Mouse (Mus musculus) hindbrain, embryonic 14.5 days (tissue): ENCODE results near the gene Sipa1l3. TPM values are rescaled to one million over a fixed set of nuclear protein-coding genes. Genes with fewer than 3 reads are reported as not detected.

Experiments used
- ATAC-seq: fragments of 200-750 bp; cut with Nextera tagmentation; 2 replicates; pipeline ENCODE4 v1.8.0; 2017; ENCODE audit warnings: moderate number of reproducible peaks, mild to moderate bottlenecking, moderate TSS enrichment, moderate library complexity; ENCODE audit not compliant: low FRiP score
- DNase-seq: peaks from one replicate; pipeline ENCODE4 v3.0.0-alpha.2; 2015; ENCODE audit warnings: low spot score
- H3K27ac ChIP-seq: fragments of 300-500 bp; sonication (generic); 2 replicates; pipeline ENCODE4 v1.5.1; 2014; ENCODE audit warnings: mild to moderate bottlenecking, moderate library complexity
- H3K27me3 ChIP-seq: fragments of 300-500 bp; sonication (generic); 2 replicates; pipeline ENCODE4 v1.6.1; 2014; ENCODE audit warnings: mild to moderate bottlenecking, low read length, mixed read lengths; ENCODE audit not compliant: control insufficient read depth, insufficient read depth
- H3K36me3 ChIP-seq: fragments of 300-500 bp; sonication (generic); replicated peaks from 2 replicates; pipeline ENCODE4 v1.6.1; 2014; ENCODE audit not compliant: control insufficient read depth, insufficient read depth
- H3K4me1 ChIP-seq: fragments of 300-500 bp; sonication (generic); replicated peaks from 2 replicates; pipeline ENCODE4 v1.6.1; 2014; ENCODE audit warnings: antibody characterized with exemption, low read length, mixed read lengths; ENCODE audit not compliant: control insufficient read depth, insufficient read depth
- H3K4me2 ChIP-seq: fragments of 300-500 bp; sonication (generic); replicated peaks from 2 replicates; pipeline ENCODE4 v1.6.1; 2014; ENCODE audit warnings: mild to moderate bottlenecking, moderate library complexity
- H3K4me3 ChIP-seq: fragments of 300-500 bp; sonication (generic); replicated peaks from 2 replicates; pipeline ENCODE4 v1.5.1; 2014; ENCODE audit warnings: mild to moderate bottlenecking, low read length
- H3K9ac ChIP-seq: fragments of 300-500 bp; sonication (generic); 2 replicates; pipeline ENCODE4 v1.6.1; 2014
- H3K9me3 ChIP-seq: fragments of 300-500 bp; sonication (generic); 2 replicates; pipeline ENCODE4 v1.6.1; 2016; ENCODE audit warnings: low read length; ENCODE audit not compliant: control insufficient read depth
- WGBS: fragments of 180-500 bp; shearing (Covaris S2); extraction: QIAGEN DNeasy Blood & Tissue Kit; methylation state at CpG from one replicate; pipeline ENCODE4 v1.1.7; 2014; 5-methylcytosine and 5-hydroxymethylcytosine counted together
- polyA plus RNA-seq: library from polyadenylated mRNA; unstranded; fragments of >200 nt; fragmentation: Nextera tagmentation; extraction: Ambion mirVana; gene quantifications from 2 replicates; pipeline ENCODE4 v1.2.1, GENCODE M21; 2014

Gene Sipa1l3
- polyA plus RNA-seq, result 18.8 and 21.4 TPM in 2 replicates

GRCm38 (mm10) chr7:29518421-29519210 lies at the start of gene Sipa1l3:
TSS of gene Sipa1l3 (minus strand) at chr7:29518641.
- Histone ChIP-seq H3K9me3 (no peaks in the 10 kb centered on the region), H3K27ac (peak within 1 kb of the TSS; percentile 89), H3K27me3 (no peaks in the 10 kb centered on the region), H3K4me2 (peak within 1 kb of the TSS; percentile 80), H3K4me1 (peaks cover 13% of the 10 kb centered on the region), H3K9ac (peak within 1 kb of the TSS; percentile 65), H3K4me3 (peak within 1 kb of the TSS; percentile 57), H3K36me3 (no peaks in the 10 kb centered on the region)
- DNase-seq (peak; percentile 96), ATAC-seq (peak; percentile 97)
- WGBS, result under 1% methylated on average over 84 of the region's 88 CpGs

DNA sequence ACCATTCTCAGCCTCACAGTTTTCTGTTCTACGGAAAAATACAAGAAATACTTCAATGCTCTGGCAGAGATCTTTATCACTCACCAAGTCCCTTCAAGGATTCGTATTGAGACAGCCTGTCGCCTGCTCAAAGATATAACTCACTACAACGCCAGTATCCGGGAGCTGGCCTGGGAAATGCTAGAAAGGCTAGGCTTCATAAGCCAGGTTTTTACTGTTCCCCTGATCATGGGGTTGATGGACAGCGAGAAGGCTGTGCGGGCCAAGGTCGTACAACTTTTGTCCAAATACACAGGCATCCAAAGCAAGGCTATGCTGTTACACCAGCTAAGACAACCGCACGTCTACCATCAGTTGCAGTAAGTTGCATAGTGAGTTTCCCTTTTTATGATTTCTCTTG lies 44.6 kb upstream of the Sipa1l3 start:
- ATAC-seq (no peak), DNase-seq (no peak)
- no peaks in the 10 kb centered on the region for H3K36me3 ChIP-seq
- H3K9ac ChIP-seq, result no peak overlapping the region
- H3K4me3 ChIP-seq, result no peak overlapping the region
- no peaks in the 10 kb centered on the region for H3K27me3 ChIP-seq
- 94% methylated on average over 10 of the region's 10 CpGs for WGBS
- H3K9me3 ChIP-seq, result no peaks in the 10 kb centered on the region
- no peak overlapping the region for H3K4me2 ChIP-seq
- no peaks in the 10 kb centered on the region for H3K4me1 ChIP-seq
- H3K27ac ChIP-seq, result no peak overlapping the region

- Histone ChIP-seq H3K27me3 (no peaks in the 10 kb centered on the region), H3K4me3 (no peak overlapping the region), H3K4me2 (no peak overlapping the region), H3K27ac (no peak overlapping the region), H3K9ac (no peak overlapping the region), H3K36me3 (no peaks in the 10 kb centered on the region), H3K9me3 (no peaks in the 10 kb centered on the region), H3K4me1 (no peaks in the 10 kb centered on the region)
- no peak for DNase-seq
- ATAC-seq, result no peak
- WGBS, result 87% methylated on average over 9 of the region's 9 CpGs
Observed at GRCm38 (mm10) chr7:29561046-29561445, 42.6 kb upstream of the Sipa1l3 start.

DNA sequence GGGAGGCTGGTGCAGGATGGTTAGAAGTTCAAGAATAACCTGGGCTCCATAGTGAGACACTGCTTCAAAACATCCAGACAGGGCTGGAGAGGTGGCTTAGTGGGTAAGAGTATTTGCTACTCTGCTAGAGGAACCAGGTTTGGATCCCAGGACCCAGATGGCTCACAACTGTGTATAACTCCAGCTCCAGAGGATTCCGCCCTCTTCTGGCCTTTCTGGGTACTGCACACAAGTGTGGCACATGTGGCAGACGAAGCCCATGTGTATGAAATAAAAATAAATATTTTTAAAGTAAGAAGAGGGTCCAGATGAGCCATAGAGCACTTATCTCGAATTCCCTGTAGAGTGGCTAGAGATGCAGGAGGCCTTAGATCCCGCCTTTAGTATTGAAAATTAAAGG lies 40.8 kb upstream of the Sipa1l3 start:
- Histone ChIP-seq H3K4me3 (no peak overlapping the region), H3K27ac (no peak overlapping the region), H3K9me3 (no peaks in the 10 kb centered on the region), H3K27me3 (no peaks in the 10 kb centered on the region), H3K4me1 (no peaks in the 10 kb centered on the region), H3K4me2 (no peak overlapping the region), H3K9ac (no peak overlapping the region), H3K36me3 (no peaks in the 10 kb centered on the region)
- ATAC-seq (no peak), DNase-seq (no peak)
- 77% methylated on average over 4 of the region's 4 CpGs for WGBS

- Histone ChIP-seq H3K9ac (no peak overlapping the region), H3K9me3 (no peaks in the 10 kb centered on the region), H3K4me3 (no peak overlapping the region), H3K4me2 (no peak overlapping the region), H3K36me3 (no peaks in the 10 kb centered on the region), H3K4me1 (no peaks in the 10 kb centered on the region), H3K27ac (no peak overlapping the region), H3K27me3 (no peaks in the 10 kb centered on the region)
- ATAC-seq (no peak), DNase-seq (no peak)
- WGBS, result 88% methylated on average over 1 of the region's 1 CpGs
Observed at GRCm38 (mm10) chr7:29558744-29559143, 40.3 kb upstream of the Sipa1l3 start.

DNA sequence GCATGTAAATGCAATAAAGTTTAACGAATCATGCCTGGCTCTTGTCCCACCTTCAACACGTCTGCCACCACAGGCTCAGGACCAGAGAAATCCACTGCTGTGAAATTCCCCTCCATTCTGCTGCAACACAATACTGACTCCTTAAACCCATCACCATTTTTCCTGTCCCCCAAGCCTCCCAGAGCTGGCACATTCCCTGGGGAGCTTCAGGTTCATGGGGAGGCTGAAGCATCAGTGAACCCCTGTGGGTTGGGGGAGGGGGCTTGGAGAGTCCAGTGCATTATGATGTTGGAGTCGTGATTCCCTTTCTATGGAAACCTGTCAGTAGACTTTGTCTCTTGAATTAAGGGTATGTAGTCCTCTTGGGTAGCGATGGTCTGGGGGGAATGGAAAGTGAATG lies 37.8 kb upstream of the Sipa1l3 start:
- Histone ChIP-seq H3K27me3 (no peaks in the 10 kb centered on the region), H3K4me2 (no peak overlapping the region), H3K9ac (no peak overlapping the region), H3K4me1 (no peaks in the 10 kb centered on the region), H3K9me3 (0 out of 2 replicates have a peak, but pooled peaks cover 4% of the 10 kb centered on the region), H3K4me3 (no peak overlapping the region), H3K27ac (no peak overlapping the region), H3K36me3 (no peaks in the 10 kb centered on the region)
- 85% methylated on average over 4 of the region's 4 CpGs for WGBS
- ATAC-seq (no peak), DNase-seq (no peak)

DNA sequence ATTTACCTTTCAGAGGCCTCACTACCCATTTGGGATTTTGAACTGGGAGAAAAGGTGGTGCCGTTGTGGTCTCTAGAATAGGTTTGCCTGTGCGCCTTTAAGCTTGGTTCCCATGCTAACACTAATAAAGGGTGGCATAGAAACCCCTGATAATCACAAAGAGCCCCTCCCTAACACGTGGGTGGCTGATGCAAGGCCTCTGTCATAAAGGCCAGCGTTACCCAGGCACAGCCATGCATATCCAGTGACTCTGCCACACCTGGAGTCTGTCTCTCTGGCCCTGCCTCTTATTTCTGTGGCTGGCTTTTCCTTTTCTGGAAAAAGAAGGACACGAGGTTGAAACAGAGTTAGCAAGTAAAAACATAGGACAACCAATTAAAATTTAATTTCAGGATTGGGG lies 37.1 kb upstream of the Sipa1l3 start:
- Histone ChIP-seq H3K9ac (no peak overlapping the region), H3K27me3 (no peaks in the 10 kb centered on the region), H3K9me3 (0 out of 2 replicates have a peak, but pooled peaks cover 4% of the 10 kb centered on the region), H3K4me3 (no peak overlapping the region), H3K4me1 (no peaks in the 10 kb centered on the region), H3K4me2 (no peak overlapping the region), H3K27ac (no peak overlapping the region), H3K36me3 (no peaks in the 10 kb centered on the region)
- WGBS, result 73% methylated on average over 5 of the region's 5 CpGs
- ATAC-seq (no peak), DNase-seq (no peak)

- H3K9ac ChIP-seq, result no peak overlapping the region
- 0 out of 2 replicates have a peak, but pooled peaks cover 4% of the 10 kb centered on the region for H3K9me3 ChIP-seq
- H3K27me3 ChIP-seq, result no peaks in the 10 kb centered on the region
- DNase-seq, result no peak
- H3K4me2 ChIP-seq, result no peak overlapping the region
- H3K36me3 ChIP-seq, result no peaks in the 10 kb centered on the region
- no peak for ATAC-seq
- H3K27ac ChIP-seq, result no peak overlapping the region
- no peak overlapping the region for H3K4me3 ChIP-seq
- 91% methylated on average over 13 of the region's 13 CpGs for WGBS
- H3K4me1 ChIP-seq, result no peaks in the 10 kb centered on the region
Observed at GRCm38 (mm10) chr7:29555051-29555450, 36.6 kb upstream of the Sipa1l3 start.

DNA sequence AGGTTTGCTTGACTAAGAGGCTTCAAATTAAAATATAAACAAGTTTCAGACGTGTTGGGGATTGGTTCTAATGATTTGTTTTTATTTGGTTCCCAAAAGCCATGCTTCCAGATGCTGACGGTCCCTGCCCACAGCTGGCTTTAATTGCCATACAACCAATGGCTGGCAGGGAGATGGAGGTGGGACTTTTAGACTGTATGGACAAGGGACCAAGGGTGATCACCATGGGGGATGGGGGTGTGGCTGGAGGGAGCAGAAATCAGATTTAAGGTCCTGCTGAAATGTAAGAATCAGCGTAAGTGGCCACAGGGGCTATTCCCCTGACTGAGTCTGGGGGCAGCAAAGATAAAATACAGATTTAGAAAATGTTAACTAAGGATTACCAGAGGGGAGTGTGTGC lies 32.2 kb upstream of the Sipa1l3 start:
- Histone ChIP-seq H3K27ac (no peak overlapping the region), H3K4me1 (no peaks in the 10 kb centered on the region), H3K36me3 (no peaks in the 10 kb centered on the region), H3K4me2 (no peak overlapping the region), H3K9me3 (0 out of 2 replicates have a peak, but pooled peaks cover 4% of the 10 kb centered on the region), H3K9ac (no peak overlapping the region), H3K27me3 (no peaks in the 10 kb centered on the region), H3K4me3 (no peak overlapping the region)
- DNase-seq (no peak), ATAC-seq (no peak)
- 61% methylated on average over 3 of the region's 3 CpGs for WGBS
